Mouse (Mus musculus) embryonic fibroblast, embryonic 13.5 days (primary cell): Measurements from ENCODE around the gene Amotl2. TPM values are rescaled to one million over a fixed set of nuclear protein-coding genes. Genes with fewer than 3 reads are reported as not detected.

Experiments
- H3K27ac ChIP-seq: 2 replicates; pipeline ENCODE4 v1.5.1; 2012; ENCODE audit warnings: low read length, control low read depth, inconsistent platforms; ENCODE audit not compliant: insufficient read depth
- H3K4me1 ChIP-seq: 2 replicates; pipeline ENCODE4 v1.6.1; 2011; ENCODE audit warnings: low read length; ENCODE audit not compliant: control insufficient read depth, insufficient read depth
- H3K4me3 ChIP-seq: 2 replicates; pipeline ENCODE4 v1.5.1; 2011; ENCODE audit warnings: mild to moderate bottlenecking, control low read depth, low read length; ENCODE audit not compliant: insufficient read depth
- CTCF ChIP-seq: IDR thresholded peaks from 2 replicates; pipeline ENCODE4 v1.5.1; 2011; ENCODE audit warnings: mild to moderate bottlenecking, control low read depth, low read length, moderate library complexity, borderline replicate concordance; ENCODE audit not compliant: insufficient read depth
- POLR2A ChIP-seq: IDR thresholded peaks from 2 replicates; pipeline ENCODE4 v1.6.1; 2011; ENCODE audit warnings: low read depth, mild to moderate bottlenecking, control low read depth, low read length, moderate library complexity
- polyA plus RNA-seq: library from polyadenylated mRNA; stranded (reverse); fragments of >200 nt; gene quantifications from 2 replicates; pipeline ENCODE4 v1.2.4, GENCODE M21; 2011; ENCODE audit warnings: low read depth; ENCODE audit not compliant: missing spikeins, insufficient read length

The Amotl2 gene
- polyA plus RNA-seq, 1 experiment = 135 TPM

GRCm38 (mm10) chr9:102732326-102732865, 15.9 kb downstream of the Amotl2 start:
- Histone ChIP-seq H3K27ac (peak overlapping the region; percentile 88), H3K4me1 (peaks cover 32% of the 10 kb centered on the region)
- TF ChIP-seq POLR2A (no peak), CTCF (no peak)

GRCm38 (mm10) chr9:102733459-102733858, 17.0 kb downstream of the Amotl2 start:
- TF ChIP-seq POLR2A = peak; percentile 18; the same call in 1 of the 2 replicates
- TF ChIP-seq CTCF = no peak
- no peak overlapping the region for H3K4me3 ChIP-seq
- H3K4me1 ChIP-seq = peaks cover 28% of the 10 kb centered on the region
- peak overlapping the region; percentile 88 for H3K27ac ChIP-seq

More at GRCm38 (mm10) chr9:102732326-102732865, 15.9 kb downstream of the Amotl2 start:
- H3K4me3 ChIP-seq = no peak overlapping the region

- H3K27ac ChIP-seq = peak overlapping the region; percentile 88
- H3K4me1 ChIP-seq = peaks cover 24% of the 10 kb centered on the region
- TF ChIP-seq POLR2A (peak; percentile 45; the same call in 1 of the 2 replicates), CTCF (no peak)
- H3K4me3 ChIP-seq = no peak overlapping the region
Measured at GRCm38 (mm10) chr9:102733999-102734738, 17.7 kb downstream of the Amotl2 start.

GRCm38 (mm10) chr9:102734739-102735075, 18.2 kb downstream of the Amotl2 start:
- no peak overlapping the region for H3K4me3 ChIP-seq
- H3K4me1 ChIP-seq = peaks cover 24% of the 10 kb centered on the region
- TF ChIP-seq POLR2A (no peak), CTCF (no peak)
- peak overlapping the region; percentile 88 for H3K27ac ChIP-seq

GRCm38 (mm10) chr9:102735231-102735630, 18.8 kb downstream of the Amotl2 start:
- TF ChIP-seq CTCF = no peak
- no peak for TF ChIP-seq POLR2A
- no peak overlapping the region for H3K4me3 ChIP-seq
- peak overlapping the region; percentile 88 for H3K27ac ChIP-seq
- H3K4me1 ChIP-seq = peaks cover 20% of the 10 kb centered on the region

GRCm38 (mm10) chr9:102735996-102736395, 19.5 kb downstream of the Amotl2 start:
- Histone ChIP-seq H3K4me1 (peaks cover 15% of the 10 kb centered on the region), H3K27ac (peak overlapping the region; percentile 88), H3K4me3 (no peak overlapping the region)
- TF ChIP-seq CTCF (no peak), POLR2A (0 out of 2 replicates have a peak, but pooled peaks have one; percentile 1)

- peaks cover 12% of the 10 kb centered on the region for H3K4me1 ChIP-seq
- H3K4me3 ChIP-seq = no peak overlapping the region
- TF ChIP-seq CTCF = no peak
- no peak for TF ChIP-seq POLR2A
- H3K27ac ChIP-seq = peak overlapping the region; percentile 88
Measured at GRCm38 (mm10) chr9:102737405-102737804, 20.9 kb downstream of the Amotl2 start.

- no peak for TF ChIP-seq CTCF
- no peak for TF ChIP-seq POLR2A
- Histone ChIP-seq H3K4me3 (no peak overlapping the region), H3K4me1 (peaks cover 3% of the 10 kb centered on the region), H3K27ac (peak overlapping the region; percentile 42)
Measured at GRCm38 (mm10) chr9:102746753-102747152, 30.3 kb downstream of the Amotl2 start.

- Histone ChIP-seq H3K4me1 (peaks cover 6% of the 10 kb centered on the region), H3K4me3 (no peak overlapping the region), H3K27ac (peak overlapping the region; percentile 65)
- TF ChIP-seq CTCF = no peak
- no peak for TF ChIP-seq POLR2A
Measured at GRCm38 (mm10) chr9:102747902-102748301, 31.4 kb downstream of the Amotl2 start.

GRCm38 (mm10) chr9:102749216-102749615, 32.7 kb downstream of the Amotl2 start:
- H3K4me3 ChIP-seq = no peak overlapping the region
- H3K27ac ChIP-seq = no peak overlapping the region
- peaks cover 6% of the 10 kb centered on the region for H3K4me1 ChIP-seq
- TF ChIP-seq POLR2A = no peak
- no peak for TF ChIP-seq CTCF

- H3K4me1 ChIP-seq = peaks cover 10% of the 10 kb centered on the region
- peak overlapping the region; percentile 90 for H3K27ac ChIP-seq
- no peak overlapping the region for H3K4me3 ChIP-seq
- peak; percentile 28; the same call in 1 of the 2 replicates for TF ChIP-seq POLR2A
- TF ChIP-seq CTCF = no peak
Measured at GRCm38 (mm10) chr9:102751632-102752303, 35.3 kb downstream of the Amotl2 start.
